Mouse (Mus musculus): Measurements from ENCODE around the gene Plpp3. TPM values are rescaled to one million over a fixed set of nuclear protein-coding genes. Genes with fewer than 3 reads are reported as not detected.

Plpp3 gene
- total and polyA plus RNA-seq, 3 experiments, result not detected

GRCm38 (mm10) chr4:105169093-105169571, 12.0 kb downstream of the Plpp3 start:
- H3K4me3 ChIP-seq (ENCODE audit: control insufficient read depth in 1 of 2, insufficient read depth in 1 of 2, low read depth in 2 of 2, low read length in 2 of 2), result no peak overlapping the region
- no peak for TF ChIP-seq RCOR1 (IDR thresholded peaks at IDR 0.05; ENCODE audit: low read depth, low read length)
- TF ChIP-seq ZMIZ1 (IDR thresholded peaks at IDR 0.05; ENCODE audit: low read depth, low read length), result no peak
- no peak for TF ChIP-seq HCFC1 (IDR thresholded peaks at IDR 0.05; ENCODE audit: low read depth, low read length)
- TF ChIP-seq UBTF (IDR thresholded peaks at IDR 0.05; ENCODE audit: borderline replicate concordance, insufficient read depth, low read depth, low read length), result no peak
- TF ChIP-seq CTCF (IDR thresholded peaks at IDR 0.05 in 2 of 3, conservative IDR thresholded peaks at IDR 0.05 in 1 of 3; ENCODE audit: control insufficient read depth in 1 of 3, insufficient read depth in 1 of 3, low read depth in 2 of 3, low read length in 3 of 3, poor library complexity in 1 of 3, severe bottlenecking in 1 of 3), result no peak
- no peak for TF ChIP-seq SIN3A (IDR thresholded peaks at IDR 0.05; ENCODE audit: low read length)
- TF ChIP-seq RAD21 (IDR thresholded peaks at IDR 0.05; ENCODE audit: low read depth, low read length), result no peak
- no peak for TF ChIP-seq CHD1 (IDR thresholded peaks at IDR 0.05; ENCODE audit: low read depth, low read length)
- TF ChIP-seq MYC (IDR thresholded peaks at IDR 0.05; ENCODE audit: low read depth, low read length), result no peak
- no peak for TF ChIP-seq MAFK (IDR thresholded peaks at IDR 0.05; ENCODE audit: borderline replicate concordance, low read depth, low read length)
- TF ChIP-seq ZC3H11A (IDR thresholded peaks at IDR 0.05; ENCODE audit: low read depth, low read length), result no peak

GRCm38 (mm10) chr4:105169826-105170810, 13.0 kb downstream of the Plpp3 start:
- Histone ChIP-seq H3K36me3 (ENCODE audit: control insufficient read depth in 1 of 2, insufficient read depth in 2 of 2, low read length in 2 of 2) (no peaks in the 10 kb centered on the region), H3K27me3 (ENCODE audit: control insufficient read depth in 1 of 2, insufficient read depth in 2 of 2, low read length in 2 of 2) (no peaks in the 10 kb centered on the region), H3K9ac (ENCODE audit: control insufficient read depth, low read depth, low read length, poor library complexity, severe bottlenecking) (no peak overlapping the region), H3K9me3 (replicated peaks; ENCODE audit: insufficient read depth, low read length) (no peaks in the 10 kb centered on the region), H3K27ac (ENCODE audit: control insufficient read depth, low read depth, low read length) (no peak overlapping the region), H3K4me1 (ENCODE audit: control insufficient read depth in 1 of 2, insufficient read depth in 2 of 2, low read length in 2 of 2) (no peaks in the 10 kb centered on the region), H3K4me3 (ENCODE audit: control insufficient read depth in 1 of 2, insufficient read depth in 1 of 2, low read depth in 2 of 2, low read length in 2 of 2) (no peak overlapping the region), H3K79me2 (ENCODE audit: control insufficient read depth, insufficient read depth, low read length, poor library complexity) (no peaks in the 10 kb centered on the region)
- DNase-seq (ENCODE audit: low read depth, low spot score), result no peak
- TF ChIP-seq MYB (IDR thresholded peaks at IDR 0.05; ENCODE audit: low read depth, low read length), result no peak
- no peak for TF ChIP-seq USF1 (IDR thresholded peaks at IDR 0.05; ENCODE audit: low read depth, low read length)

More at GRCm38 (mm10) chr4:105169093-105169571, 12.0 kb downstream of the Plpp3 start:
- H3K9me3 ChIP-seq (replicated peaks; ENCODE audit: insufficient read depth, low read length), result no peaks in the 10 kb centered on the region
- H3K27me3 ChIP-seq (ENCODE audit: control insufficient read depth in 1 of 2, insufficient read depth in 2 of 2, low read length in 2 of 2), result no peaks in the 10 kb centered on the region
- no peak overlapping the region for H3K9ac ChIP-seq (ENCODE audit: control insufficient read depth, low read depth, low read length, poor library complexity, severe bottlenecking)
- H3K27ac ChIP-seq (ENCODE audit: control insufficient read depth, low read depth, low read length), result no peak overlapping the region
- no peaks in the 10 kb centered on the region for H3K79me2 ChIP-seq (ENCODE audit: control insufficient read depth, insufficient read depth, low read length, poor library complexity)
- no peaks in the 10 kb centered on the region for H3K36me3 ChIP-seq (ENCODE audit: control insufficient read depth in 1 of 2, insufficient read depth in 2 of 2, low read length in 2 of 2)
- DNase-seq (ENCODE audit: low read depth, low spot score), result no peak
- H3K4me1 ChIP-seq (ENCODE audit: control insufficient read depth in 1 of 2, insufficient read depth in 2 of 2, low read length in 2 of 2), result no peaks in the 10 kb centered on the region
